Mouse (Mus musculus) liver, embryonic 14.5 days (tissue): ENCODE measurements around the gene Pin1.

Source experiments
- CTCF ChIP-seq: IDR thresholded peaks from 2 replicates; pipeline ENCODE4 v1.5.1; 2016; ENCODE audit warnings: antibody characterized with exemption, low read depth, control low read depth
- EP300 ChIP-seq: IDR thresholded peaks from 2 replicates; pipeline ENCODE4 v1.6.1; 2016; ENCODE audit warnings: antibody characterized with exemption, low read depth

DNA sequence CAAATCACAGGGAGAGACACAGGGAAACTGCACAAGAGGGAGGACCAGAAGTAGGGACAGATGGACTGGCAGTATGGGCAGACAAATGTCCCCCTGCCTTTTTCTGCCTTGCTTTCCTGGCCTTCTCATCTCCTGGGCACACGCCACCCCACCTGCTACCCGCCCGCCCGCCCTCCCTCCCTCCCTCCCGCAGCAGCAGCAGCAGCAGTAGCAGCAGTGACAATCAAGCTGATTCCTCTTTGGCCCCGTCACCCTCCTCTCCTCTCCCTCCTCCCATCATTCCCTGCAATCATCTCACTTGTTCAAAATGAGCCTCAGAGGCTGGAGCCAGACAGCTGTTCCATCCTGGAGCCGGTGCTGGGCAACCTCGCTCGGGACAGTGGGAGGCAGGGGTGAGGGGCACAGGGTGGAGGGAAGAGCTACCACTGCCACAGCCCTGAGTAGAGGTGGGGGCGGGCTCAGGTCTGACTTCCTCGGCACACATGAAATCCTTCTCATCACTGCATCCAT is 61.6 kb downstream of the Pin1 start:
- TF ChIP-seq CTCF = no peak
- TF ChIP-seq EP300 = no peak
